Mouse (Mus musculus) gastrocnemius, adult 2 months (tissue): ENCODE data around the gene Anapc1. TPM values are rescaled to one million over a fixed set of nuclear protein-coding genes. Genes with fewer than 3 reads are reported as not detected.

Source experiments
- DNase-seq: peaks from one replicate; pipeline ENCODE4 v3.0.0; 2022
- H3K27ac ChIP-seq: fragments of 200-600 bp; 2 replicates; pipeline ENCODE4 v1.8.1; 2022; ENCODE audit warnings: mild to moderate bottlenecking
- H3K4me3 ChIP-seq: fragments of 200-600 bp; 2 replicates; pipeline ENCODE4 v1.8.1; 2022; ENCODE audit warnings: mild to moderate bottlenecking, moderate library complexity
- CTCF ChIP-seq: fragments of 200-600 bp; IDR thresholded peaks from 2 replicates; pipeline ENCODE4 v1.8.1; 2022; ENCODE audit warnings: antibody characterized with exemption, mild to moderate bottlenecking, moderate library complexity
- intact Hi-C: fragments of 180-260 bp; cut with DNase I; formaldehyde crosslinking; loops from one replicate; pipeline ENCODE4 v1.15.1; 2025
- total RNA-seq, 2 experiments: library from RNA; stranded (reverse); gene quantifications; 2 replicates each; pipeline ENCODE4 v1.2.3; 2021

Gene Anapc1
- total RNA-seq, 2 experiments from 2014 or later = 35.5 to 38.0 TPM

GRCm38 (mm10) chr2:128572726-128573624 is 114.2 kb downstream of the Anapc1 start:
- intact Hi-C loops = loop anchor here (2.0 to 5.0 kb wide), 3 partner anchors 156 to 684 kb away; no protein-coding TSS in a partner anchor
- peak; percentile 76 for DNase-seq
- TF ChIP-seq CTCF = peak; percentile 92; the same call in 1 of the 2 replicates
- Histone ChIP-seq H3K4me3 (no peak overlapping the region), H3K27ac (peak overlapping the region; percentile 39; the same call in 1 of the 2 replicates)

DNA sequence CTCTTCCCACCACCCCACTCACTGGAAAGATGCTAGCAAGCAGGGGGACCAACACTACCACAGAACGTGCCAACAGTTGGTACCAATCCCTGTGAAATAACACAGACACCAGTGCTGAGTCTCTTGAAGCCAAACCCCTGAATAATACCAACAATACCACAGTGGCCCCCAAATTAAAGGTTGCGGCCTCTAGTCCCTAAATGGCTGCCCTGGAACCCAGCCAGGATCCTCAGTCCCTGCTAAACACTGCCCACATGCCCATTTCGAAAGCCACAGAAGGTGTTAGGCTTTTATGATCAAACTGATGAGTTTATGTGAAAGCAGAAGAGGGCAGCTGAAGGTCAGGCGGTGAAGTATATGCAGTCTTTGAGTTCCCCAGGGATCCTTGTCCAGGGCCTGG is 116.2 kb downstream of the Anapc1 start:
- no peak for DNase-seq
- TF ChIP-seq CTCF = no peak
- Histone ChIP-seq H3K27ac (no peak overlapping the region), H3K4me3 (no peak overlapping the region)
- intact Hi-C loops = loop anchor here (5.0 kb wide), 2 partner anchors 154 to 449 kb away; no protein-coding TSS in a partner anchor

DNA sequence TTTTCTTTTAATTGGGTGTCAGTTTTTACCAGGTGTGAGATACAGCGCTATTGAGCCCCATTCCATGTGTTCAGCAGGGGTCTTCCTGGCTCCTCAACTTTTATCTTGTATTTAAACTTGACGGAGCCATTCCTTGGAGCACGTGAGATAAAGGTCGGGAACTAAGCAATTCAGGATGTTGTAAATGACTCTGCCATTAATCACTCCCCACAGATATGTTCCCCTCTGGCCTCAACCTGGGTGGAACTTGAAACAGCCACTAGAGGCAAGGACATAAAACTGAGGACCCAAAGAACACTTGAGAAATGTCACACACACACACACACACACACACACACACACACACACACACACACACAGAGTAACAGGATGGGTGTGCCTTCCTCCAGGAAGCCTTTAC is 118.7 kb downstream of the Anapc1 start:
- Histone ChIP-seq H3K4me3 (no peak overlapping the region), H3K27ac (no peak overlapping the region)
- intact Hi-C loops = no loop called here
- DNase-seq = no peak
- no peak for TF ChIP-seq CTCF

DNA sequence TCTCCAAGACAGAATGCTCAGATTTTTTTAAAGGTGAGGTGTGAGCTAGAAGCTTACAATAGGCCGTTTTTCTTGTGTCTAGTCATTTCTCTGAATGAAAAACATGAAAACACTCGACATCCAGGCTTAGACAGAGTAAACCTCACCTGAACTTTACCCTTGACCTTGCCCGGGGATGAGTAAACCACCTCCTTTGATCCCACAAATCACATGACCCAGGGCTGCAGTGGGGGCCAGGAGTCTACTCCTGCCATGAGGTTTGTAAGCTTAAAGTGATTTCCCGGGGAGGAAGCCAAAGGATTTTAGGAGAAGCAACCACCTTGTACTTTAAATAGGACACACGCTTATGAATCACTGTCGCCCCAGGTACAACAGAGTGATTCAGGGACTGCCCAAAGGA is 119.2 kb downstream of the Anapc1 start:
- intact Hi-C loops = no loop called here
- Histone ChIP-seq H3K4me3 (no peak overlapping the region), H3K27ac (no peak overlapping the region)
- no peak for TF ChIP-seq CTCF
- no peak for DNase-seq

DNA sequence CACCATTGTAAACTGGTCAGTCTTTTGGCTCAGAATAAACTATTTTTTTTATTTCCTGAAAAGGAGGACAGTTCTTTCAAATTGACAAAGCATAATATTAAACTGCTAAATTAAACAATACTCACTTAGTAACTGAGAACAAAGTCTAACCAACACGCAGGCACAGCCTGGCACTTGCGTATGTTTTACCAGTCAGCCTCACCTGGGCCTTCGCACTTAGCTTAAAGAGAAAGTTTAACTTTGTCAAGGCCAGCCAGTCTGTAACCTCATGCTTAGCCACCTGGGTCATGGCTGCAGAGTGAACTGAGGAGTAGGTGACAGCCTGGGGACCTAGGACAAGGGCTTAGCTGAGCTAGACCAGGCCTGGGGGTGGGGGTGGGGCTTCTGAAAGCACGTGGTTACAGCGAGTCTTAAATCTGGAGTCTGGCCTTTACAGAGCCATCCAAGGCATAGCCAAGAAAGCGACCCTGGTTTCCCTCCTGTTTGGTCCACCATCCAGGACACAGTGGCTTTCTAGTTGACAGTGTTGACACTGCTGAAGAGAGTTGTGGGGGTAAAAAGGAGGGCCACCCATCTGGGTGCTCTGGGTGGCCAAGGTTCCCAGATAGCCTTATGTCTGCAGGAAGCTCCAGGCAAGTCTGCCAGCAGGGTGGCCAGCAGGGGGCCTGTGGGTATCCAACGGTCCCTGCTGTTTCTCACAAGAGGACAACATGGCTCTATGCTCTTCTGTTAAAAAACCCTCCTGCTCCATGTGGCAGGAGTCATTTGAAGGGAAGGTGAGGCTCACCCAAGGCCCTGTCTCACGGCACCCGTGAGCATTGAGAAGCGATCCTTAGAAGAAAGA is 120.7 kb downstream of the Anapc1 start:
- TF ChIP-seq CTCF = peak; percentile 26; the same call in 1 of the 2 replicates
- no peak for DNase-seq
- Histone ChIP-seq H3K27ac (no peak overlapping the region), H3K4me3 (no peak overlapping the region)
- intact Hi-C loops = no loop called here

- intact Hi-C loops = no loop called here
- DNase-seq = no peak
- H3K4me3 ChIP-seq = no peak overlapping the region
- no peak overlapping the region for H3K27ac ChIP-seq
- TF ChIP-seq CTCF = no peak
Measured at GRCm38 (mm10) chr2:128565904-128566303, 121.3 kb downstream of the Anapc1 start.

GRCm38 (mm10) chr2:128564195-128564594 is 123.0 kb downstream of the Anapc1 start:
- intact Hi-C loops = no loop called here
- H3K27ac ChIP-seq = no peak overlapping the region
- no peak overlapping the region for H3K4me3 ChIP-seq
- TF ChIP-seq CTCF = peak; percentile 30; the same call in 1 of the 2 replicates
- no peak for DNase-seq

Other genes starting within 250 kb of the Anapc1 start
- gene Spdye4c, start 96.2 kb downstream of the Anapc1 start, total RNA-seq = not detected
- gene Mertk, start 11.6 kb upstream of the Anapc1 start, total RNA-seq = 1 to 10 TPM; 1.6 to 3.5 TPM
- gene Tmem87b, start 130.7 kb upstream of the Anapc1 start, total RNA-seq = 10 to 100 TPM; 15.9 to 16.1 TPM
- 1 to 10 TPM; 2.2 to 4.3 TPM for gene Fbln7, start 175.6 kb upstream of the Anapc1 start, total RNA-seq